Mouse (Mus musculus) heart, postnatal 36 days (tissue): ENCODE results near the gene Lrp6. TPM values are rescaled to one million over a fixed set of nuclear protein-coding genes. Genes with fewer than 3 reads are reported as not detected.

Experiments used
- DNase-seq, 2 experiments: peaks; one replicate each; pipeline ENCODE4 v3.0.0; 2021 to 2022
- intact Hi-C: fragments of 180-260 bp; cut with DNase I; formaldehyde crosslinking; loops from one replicate; pipeline ENCODE4 v1.15.1; 2025
- total RNA-seq, 2 experiments: library from RNA; stranded (reverse); gene quantifications; 2 replicates each; pipeline ENCODE4 v1.2.3; 2021

Lrp6 gene
- total RNA-seq, 2 experiments from 2014 or later, result 52.1 to 57.6 TPM

DNA sequence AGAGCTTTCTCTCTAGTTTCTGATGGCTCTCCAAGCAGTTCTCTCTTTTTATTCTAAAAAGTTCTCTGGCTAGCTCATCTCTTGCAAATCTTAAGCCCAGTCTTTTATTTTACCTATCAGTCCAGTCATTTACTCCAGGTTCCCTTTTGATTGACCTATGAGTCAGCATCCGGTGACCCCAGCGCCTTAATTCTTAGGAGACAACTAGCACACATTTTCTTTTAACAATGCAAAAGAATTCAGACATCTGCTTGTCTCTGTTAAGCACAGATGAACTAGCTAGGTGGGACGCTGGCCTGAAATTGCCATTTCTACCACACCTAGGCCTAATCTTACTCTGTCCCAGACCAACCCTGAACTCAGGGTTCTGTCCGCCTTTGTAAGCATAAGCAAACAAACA, 12.7 kb upstream of the Lrp6 start:
- intact Hi-C loops, result no loop called here
- no peak for DNase-seq

DNA sequence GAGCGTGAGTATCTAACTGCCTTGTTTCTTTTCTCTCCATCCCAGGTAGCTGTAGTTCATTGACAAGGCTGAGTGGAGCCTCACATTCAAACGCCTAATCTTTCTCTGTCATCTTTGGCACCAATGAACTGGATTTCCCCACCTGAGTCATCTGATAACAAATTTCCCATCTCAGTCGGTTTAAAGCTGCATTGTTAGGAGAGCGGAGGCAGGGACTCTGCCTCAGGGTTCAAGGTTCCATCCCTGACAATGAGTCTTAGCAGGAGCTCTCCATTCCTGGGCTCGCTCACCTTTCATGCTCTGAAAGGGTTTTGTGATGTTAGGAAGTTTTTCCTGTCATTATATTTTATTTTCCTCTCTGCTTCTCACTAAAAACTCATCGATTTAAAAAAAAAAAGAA, 11.3 kb upstream of the Lrp6 start:
- intact Hi-C loops, result no loop called here

DNA sequence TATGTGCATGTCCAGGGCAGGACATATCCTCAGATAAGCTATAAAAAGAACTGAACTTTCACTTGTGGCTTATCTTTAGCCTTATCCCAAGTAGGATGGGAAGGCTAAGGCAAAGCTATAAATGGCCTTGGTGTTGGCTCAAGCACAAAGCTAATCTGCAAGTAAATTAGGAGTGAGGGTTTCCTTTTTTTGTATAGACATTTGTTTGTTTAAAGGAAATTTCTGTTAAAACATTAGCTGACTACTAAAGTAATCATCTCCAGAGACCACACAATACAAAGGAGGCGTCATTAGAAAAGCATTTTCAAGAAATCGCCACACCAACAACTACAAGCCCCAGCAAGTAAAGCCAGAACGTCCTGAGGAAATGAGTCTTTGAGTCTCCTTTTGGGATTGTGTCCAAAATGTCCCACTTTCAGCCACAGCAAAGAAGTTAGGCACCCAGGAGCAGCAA, 8.6 kb upstream of the Lrp6 start:
- peak in 1 of 2 experiments; percentile 35 for DNase-seq
- intact Hi-C loops, result loop anchor here (2.0 kb wide), 1 partner anchor 19 kb away; no protein-coding TSS in a partner anchor

More for the DNA sequence above, 11.3 kb upstream of the Lrp6 start:
- no peak for DNase-seq

DNA sequence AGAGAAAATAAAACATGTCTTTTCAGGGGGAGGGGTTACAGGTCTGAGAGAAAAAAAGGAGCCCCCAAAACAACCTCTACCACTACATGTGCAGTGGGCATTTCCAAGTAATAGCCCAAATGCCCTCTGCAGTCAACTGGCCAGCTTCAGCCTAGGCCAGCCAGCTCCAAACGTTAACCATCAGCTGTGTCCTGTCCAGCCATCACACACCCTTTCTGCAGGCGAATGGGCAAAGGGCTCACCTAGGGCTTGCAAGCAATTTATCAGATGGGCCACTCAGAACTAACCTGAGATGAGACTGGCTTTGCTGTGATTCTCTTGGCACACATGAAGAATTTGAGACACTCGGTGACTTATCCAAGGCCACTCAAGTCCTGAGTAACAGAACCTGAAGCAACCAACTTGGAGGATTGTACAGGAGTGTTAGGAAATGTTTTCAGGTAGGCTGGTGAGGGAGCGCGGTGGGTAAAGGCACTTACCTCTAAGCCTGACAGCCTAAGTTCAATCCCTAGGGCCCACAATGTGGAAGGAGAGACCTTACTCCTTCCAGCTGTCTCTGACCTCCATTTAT, 1.3 kb upstream of the Lrp6 start:
- DNase-seq, result no peak
- intact Hi-C loops, result loop anchor here (1.0 to 5.0 kb wide), 3 partner anchors 51 to 143 kb away; no protein-coding TSS in a partner anchor

DNA sequence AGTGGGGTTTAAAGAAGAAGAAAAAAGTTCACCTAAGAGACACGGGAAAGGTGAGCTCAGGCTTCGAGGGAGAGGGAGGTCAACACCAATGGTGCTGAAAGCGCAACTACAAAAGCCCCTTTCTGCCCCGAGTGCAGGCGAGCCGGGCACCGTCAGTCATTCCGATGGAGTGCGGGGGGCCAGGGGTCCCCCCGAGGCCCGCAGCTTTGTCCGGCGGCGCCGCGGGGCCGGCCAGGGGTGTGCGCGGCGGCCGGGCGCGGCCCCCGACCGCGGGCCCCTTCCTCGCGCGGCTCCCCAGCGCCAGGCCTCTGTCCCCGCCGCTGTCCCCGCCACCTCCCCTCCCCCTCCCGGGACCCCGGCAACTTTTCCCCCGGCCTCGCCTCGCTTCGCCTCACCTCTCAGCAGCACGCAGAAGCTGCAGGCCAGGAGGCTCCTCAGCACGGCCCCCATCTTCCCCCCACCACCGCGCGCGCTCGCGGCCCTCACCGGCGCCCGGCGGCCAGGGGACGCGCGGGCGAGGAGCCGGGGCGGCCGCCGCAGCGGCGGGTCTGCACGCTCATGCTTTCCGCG, 432 bp downstream of the Lrp6 start:
- intact Hi-C loops, result loop anchor here (1.0 to 5.0 kb wide), 3 partner anchors 41 to 94 kb away; no protein-coding TSS in a partner anchor
- peak; percentile 23 to 44 for DNase-seq

DNA sequence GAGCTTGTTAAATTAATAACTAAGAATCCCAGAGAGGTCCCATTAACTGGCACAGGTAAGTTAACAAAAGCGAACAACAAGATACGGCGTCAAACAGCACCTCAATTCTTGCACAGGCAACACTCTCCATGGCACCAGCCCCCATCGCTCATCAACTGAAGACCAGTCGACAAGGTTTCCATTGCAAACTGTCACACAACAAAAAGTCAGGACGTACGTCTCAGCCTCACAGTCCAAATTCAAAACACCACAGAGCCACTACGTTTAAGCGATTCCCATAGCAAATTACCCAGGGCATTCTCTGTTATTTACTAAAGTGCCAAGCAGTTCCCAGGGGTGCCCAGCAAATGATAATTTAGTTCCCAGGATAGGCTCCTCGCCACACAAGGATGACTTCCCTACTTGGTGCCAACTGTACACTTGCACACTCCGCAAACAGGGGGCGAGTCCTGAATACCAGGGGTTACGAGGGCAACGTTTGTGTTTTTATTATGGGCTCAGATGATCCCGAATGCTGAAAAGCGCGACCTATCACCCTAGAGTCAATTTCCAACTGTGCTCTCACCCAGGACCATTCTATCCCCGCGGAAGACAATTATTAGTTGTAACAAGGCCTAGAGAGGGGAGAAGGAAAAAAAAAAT, 1.0 kb downstream of the Lrp6 start:
- peak; percentile 28 to 36 for DNase-seq
- intact Hi-C loops, result loop anchor here (1.0 to 5.0 kb wide), 3 partner anchors 42 to 93 kb away; no protein-coding TSS in a partner anchor

DNA sequence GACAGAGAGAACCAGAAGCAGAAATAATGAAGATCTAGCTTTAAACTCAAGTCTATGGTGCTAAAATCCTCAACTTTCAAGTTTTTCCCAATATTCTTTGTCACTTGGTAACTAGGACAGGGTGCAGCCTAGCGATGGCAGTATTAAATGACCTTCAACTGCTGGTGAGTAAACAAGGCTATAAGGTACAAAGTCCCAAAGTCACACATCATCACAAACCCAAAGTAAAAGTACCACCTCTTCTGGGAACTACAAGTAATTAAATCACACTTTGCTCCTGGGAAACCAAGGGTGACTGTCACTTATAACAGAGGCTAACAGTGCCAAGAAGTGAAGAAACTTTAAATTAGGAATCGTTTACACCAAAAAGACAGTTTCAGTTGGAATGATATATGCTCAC, 2.2 kb downstream of the Lrp6 start:
- no peak for DNase-seq
- intact Hi-C loops, result no loop called here

DNA sequence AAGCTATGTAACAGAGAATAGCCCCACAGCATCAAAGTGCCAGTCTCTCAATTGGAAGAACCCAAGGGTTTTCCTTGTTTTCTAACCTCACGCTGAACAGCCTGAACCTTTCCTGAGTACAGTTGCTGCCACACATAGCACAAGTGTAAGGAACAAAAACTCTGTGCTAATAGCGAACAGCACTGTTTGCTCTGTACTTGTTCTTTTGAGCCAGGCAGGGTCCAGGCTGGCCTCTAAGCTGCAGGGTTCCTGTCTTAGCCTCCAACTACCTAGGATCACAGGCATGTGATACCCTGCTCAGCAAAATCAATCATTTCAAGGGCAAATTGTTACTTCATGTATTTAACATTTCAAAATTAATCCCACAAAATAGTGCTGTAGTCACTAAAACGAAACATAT, 7.1 kb downstream of the Lrp6 start:
- intact Hi-C loops, result no loop called here
- DNase-seq, result no peak

DNA sequence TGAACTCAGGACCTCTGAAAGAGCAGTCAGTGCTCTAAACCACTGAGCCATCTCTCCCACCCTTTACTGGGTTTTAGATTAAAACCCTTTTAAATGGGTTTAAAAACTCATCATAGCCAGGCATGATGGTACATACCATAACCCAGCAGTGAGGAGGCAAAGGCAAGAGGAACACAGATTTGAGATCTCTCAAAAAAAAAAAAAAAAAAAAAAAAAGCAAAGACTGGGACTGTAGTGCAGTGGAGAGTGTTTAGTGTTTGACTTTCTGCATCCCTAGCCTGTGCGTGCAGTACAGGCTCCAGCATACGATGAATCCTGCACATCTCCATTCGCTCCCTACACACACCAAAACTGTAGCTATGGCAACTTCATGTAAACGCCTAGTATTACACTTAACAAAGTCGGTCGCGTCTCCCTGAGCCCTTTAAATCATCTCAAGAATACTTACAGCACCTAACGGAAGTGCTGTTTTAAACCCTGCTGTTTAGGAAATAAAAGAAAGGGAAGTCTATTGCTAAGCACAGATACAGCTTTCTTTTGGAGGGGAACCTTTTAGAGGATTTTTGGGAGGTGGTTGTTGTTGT, 8.1 kb downstream of the Lrp6 start:
- intact Hi-C loops, result no loop called here
- no peak for DNase-seq

DNA sequence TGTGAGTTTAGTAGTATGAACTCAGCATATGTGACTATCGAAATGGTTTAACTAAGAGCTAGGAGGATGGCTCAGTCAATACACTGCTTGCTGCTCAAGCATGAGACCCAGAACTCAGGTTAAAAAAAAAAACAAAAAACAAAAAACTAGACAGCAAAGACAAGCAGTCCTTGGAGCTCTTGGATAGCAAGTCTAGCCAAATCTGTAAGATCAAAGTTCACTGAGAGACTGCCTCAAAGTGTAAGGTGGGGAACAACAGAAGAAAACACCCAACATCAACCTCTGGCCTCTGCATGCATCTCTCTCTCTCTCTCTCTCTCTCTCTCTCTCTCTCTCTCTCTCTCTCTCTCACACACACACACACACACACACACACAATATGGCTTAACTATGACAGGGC, 9.7 kb downstream of the Lrp6 start:
- DNase-seq, result no peak
- intact Hi-C loops, result no loop called here

DNA sequence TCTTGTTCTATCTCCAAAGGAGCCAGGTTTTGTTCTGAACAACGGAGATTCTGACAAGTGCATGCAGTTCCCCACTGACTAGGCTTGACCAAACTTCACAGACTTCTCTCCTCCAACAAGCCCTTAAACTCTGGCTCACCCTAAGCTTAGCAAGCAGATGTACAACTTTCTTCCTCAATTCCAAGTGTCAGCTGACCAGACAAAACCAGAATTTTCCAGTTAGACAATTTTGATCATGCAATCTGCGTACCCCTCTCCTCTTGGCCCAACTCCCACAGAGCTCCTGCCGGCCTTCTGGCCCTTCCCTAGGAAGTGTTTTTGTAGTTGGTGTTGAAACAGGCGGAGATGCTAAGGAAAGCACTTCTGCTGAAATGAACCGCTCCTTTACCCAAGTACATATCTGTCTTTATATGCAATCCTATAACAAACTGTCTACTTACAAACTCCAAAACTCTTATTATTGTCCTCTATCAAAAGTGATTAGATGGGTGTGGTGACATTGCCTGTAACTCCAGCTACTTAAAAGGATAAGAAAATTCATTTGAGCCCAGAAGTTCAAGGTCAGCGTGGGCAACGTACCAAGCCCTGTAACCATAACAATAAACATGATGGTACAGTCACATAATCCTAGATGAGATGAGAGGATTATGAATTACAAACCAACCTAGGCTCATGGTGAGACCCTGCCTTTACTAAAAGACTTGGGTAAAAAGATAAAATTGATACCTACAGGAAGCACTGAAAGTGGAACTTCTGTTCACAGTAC, 10.4 kb downstream of the Lrp6 start:
- DNase-seq, result no peak
- intact Hi-C loops, result no loop called here

DNA sequence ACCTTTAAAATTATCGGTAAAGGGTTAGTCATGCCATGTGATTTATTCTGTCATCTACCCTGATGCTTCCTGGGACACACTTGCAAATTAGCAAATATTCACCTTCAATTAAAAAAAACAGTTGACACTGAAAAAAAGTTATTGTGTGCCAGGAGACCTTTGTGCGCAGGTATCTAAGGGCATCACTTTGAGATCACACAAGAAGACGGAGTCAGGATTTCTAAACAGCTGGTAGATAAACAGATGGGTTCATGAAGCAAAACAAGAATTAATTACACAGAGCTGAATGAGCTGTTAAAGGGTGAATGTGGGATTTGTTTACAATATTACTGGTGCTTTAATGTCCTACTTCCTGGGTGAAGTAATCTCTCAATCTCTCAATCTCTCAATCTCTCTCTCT, 11.6 kb downstream of the Lrp6 start:
- no peak for DNase-seq
- intact Hi-C loops, result no loop called here

DNA sequence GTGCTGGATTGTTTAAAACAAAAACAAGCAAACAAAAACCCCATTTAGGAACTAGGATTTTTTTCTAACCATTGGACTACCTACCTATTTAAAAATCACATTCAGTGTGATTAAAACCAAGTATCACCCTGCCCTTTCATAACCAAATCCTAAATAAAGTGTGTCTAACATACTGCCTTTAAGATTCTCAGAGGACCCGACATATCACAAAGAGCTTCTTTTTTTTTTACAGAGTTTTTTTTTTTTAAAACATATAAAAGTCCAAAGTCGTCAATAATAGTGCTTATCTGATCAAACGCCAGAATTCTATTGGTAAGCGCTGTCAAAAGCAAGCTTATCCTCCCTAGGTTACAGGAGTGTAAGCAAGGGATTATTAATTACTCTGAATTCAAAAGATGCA, 12.5 kb downstream of the Lrp6 start:
- DNase-seq, result no peak
- intact Hi-C loops, result loop anchor here (5.0 kb wide), 1 partner anchor 37 kb away; no protein-coding TSS in a partner anchor

DNA sequence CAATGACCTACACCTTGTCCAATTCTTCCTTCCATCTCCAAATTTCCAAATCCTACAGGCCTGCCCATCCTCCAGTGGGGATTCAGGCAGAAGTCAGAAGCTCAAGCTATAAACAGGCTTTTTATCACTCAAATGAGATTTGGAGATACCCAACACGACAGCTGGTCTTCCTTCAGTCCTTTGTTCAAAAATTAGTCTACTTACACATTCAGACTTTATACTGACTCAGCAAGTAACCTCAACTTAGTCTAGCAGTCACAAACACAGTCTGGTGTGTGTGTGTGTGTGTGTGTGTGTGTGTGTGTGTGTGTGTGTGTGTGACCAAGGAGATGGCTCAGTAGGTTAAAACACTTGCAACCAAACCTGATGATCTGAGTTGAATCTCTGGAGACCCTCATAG, 15.8 kb downstream of the Lrp6 start:
- intact Hi-C loops, result loop anchor here (5.0 kb wide), 1 partner anchor 34 kb away; no protein-coding TSS in a partner anchor
- DNase-seq, result no peak

DNA sequence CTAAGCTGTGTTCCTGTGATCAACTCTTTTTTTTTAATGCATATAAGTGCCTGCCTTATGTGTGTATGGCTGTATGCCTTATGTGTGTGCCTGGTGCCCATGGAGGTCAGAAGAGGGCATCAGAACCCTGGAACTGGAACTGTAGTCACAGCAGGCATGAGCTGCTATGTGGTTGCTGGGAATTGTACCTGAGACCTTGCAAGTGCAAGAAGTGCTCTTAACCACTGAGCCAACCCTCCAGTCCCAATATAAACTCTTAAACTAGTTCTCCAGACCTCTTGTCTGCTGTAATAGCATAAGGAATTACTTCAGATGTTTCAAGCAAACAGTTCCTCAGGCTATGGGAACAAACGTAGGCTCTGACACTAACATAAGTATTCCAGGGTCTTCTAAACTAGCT, 16.4 kb downstream of the Lrp6 start:
- no peak for DNase-seq
- intact Hi-C loops, result loop anchor here (5.0 kb wide), 1 partner anchor 33 kb away; no protein-coding TSS in a partner anchor

DNA sequence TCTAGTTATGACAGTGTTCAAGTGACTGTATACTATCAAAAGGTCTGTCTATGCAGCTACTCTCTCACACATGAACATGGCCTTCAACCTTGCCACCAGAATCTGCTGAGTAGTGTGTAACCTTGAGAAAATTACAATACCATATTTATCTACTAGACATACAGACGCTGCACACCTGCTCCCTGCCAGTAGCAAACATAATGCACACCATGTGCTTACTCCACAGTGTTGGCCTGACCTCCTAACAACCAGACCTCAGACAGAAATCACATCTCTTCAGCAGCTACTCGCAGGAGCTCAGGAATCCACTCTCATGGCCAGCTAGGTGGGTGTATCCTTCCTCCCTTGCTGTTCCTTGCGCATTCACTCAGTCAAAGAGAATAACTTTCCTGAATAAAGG, 21.9 kb downstream of the Lrp6 start:
- DNase-seq, result no peak
- intact Hi-C loops, result no loop called here

DNA sequence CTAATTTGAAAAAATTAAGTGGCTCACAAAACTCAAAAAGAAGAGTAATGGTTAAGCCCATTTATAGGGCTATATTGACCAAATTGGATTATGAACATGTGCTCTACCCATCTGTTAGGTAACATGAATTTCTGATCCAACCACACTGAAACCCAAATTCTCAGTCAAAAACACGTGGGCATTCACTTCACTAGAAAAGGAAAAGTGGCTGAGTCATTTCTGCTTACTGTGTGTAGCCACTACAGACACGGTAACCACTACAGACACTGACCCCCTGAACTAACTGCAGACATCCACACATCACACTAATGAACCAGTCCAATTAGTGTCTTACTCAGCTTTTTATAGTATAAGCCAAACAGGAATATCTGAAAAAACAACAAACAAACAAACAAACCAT, 22.7 kb downstream of the Lrp6 start:
- no peak for DNase-seq
- intact Hi-C loops, result no loop called here

DNA sequence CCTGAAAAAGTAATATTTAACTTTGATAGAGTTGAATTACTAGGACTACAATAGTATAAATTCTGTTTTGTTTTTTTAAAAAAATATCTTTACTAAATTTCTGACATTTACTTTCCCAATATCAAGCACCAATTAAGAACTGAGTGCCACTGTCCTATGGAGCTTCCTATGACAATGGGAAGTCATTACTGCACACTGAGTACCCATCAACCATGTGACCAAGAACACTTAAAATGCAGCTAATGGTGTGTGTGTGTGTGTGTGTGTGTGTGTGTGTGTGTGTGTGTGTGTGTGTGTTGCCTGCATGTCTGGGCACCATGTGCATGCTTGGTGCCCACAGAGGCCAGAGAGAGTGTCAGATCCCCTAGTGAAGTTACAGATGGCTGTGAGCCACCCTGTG, 23.2 kb downstream of the Lrp6 start:
- no peak for DNase-seq
- intact Hi-C loops, result no loop called here

DNA sequence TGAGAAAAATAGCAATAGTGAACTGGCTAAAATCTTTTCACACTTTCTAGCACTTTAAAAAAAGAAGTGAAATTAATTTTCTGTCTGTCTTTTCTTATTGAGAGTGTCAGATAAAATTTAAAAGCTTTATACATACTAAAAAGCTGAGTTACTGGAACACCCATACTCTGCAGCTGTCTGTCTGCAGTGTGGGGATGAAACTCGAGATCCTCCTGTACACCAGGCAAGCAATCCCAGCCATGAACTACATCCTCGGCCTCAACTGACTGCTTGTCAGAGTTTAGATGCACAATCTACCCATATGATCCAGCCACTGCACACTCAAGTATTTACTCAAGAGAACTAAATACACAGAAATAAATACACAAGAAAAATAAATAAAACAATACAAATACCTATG, 24.4 kb downstream of the Lrp6 start:
- no peak for DNase-seq
- intact Hi-C loops, result no loop called here

DNA sequence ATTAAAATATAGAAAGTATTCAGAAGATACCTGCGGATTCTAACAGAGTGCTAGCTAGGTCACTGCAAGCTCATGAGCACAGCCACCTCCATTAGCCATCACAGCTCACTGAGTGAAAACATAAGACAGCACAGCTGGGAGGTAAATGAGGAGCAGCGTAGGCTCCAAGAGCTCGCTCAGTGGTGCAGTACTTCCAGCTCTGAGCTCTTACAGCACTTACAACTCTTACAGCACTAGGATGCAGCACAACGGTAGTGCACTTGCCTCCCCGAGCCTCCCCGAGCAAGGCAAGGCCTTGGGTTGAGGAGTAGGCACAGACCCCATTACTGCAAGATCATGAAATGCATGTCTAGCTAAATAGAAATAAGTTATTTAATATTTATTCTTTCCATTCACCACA, 26.6 kb downstream of the Lrp6 start:
- intact Hi-C loops, result no loop called here
- no peak for DNase-seq

DNA sequence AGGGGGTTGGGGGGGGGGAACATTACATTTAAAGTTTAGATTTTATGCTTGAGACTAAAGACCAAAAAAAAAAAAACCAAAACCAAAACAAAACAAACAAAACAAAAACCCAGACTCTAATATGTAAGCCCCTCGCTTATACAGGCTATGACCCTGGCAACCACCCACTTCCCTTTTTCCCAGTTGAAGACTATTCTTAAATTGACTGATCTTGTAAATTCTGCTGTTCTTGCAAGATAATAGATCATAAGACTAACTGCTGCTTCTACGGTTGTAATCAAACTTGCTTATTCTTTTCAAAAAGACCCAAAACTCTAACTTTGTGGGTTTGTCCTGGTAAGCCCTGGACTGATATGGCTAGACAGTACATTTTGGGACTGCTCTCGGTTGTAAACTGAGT, 27.3 kb downstream of the Lrp6 start:
- intact Hi-C loops, result no loop called here
- no peak for DNase-seq
